Mouse (Mus musculus) kidney, embryonic 14.5 days (tissue): ENCODE data around the gene Fam92b. TPM values are rescaled to one million over a fixed set of nuclear protein-coding genes. Genes with fewer than 3 reads are reported as not detected.

Source experiments
- ATAC-seq: fragments of 200-750 bp; cut with Nextera tagmentation; 2 replicates; pipeline ENCODE4 v1.8.0; 2017; ENCODE audit warnings: moderate number of reproducible peaks, mild to moderate bottlenecking, moderate TSS enrichment, moderate library complexity; ENCODE audit not compliant: low FRiP score, low TSS enrichment
- H3K27ac ChIP-seq: fragments of 300-500 bp; sonication (generic); 2 replicates; pipeline ENCODE4 v1.5.1; 2014; ENCODE audit warnings: low read depth, mild to moderate bottlenecking, low read length, moderate library complexity, mixed read lengths
- H3K27me3 ChIP-seq: fragments of 300-500 bp; sonication (generic); 2 replicates; pipeline ENCODE4 v1.6.1; 2014; ENCODE audit warnings: mild to moderate bottlenecking, low read length; ENCODE audit not compliant: control insufficient read depth, insufficient read depth
- H3K36me3 ChIP-seq: fragments of 300-500 bp; sonication (generic); 2 replicates; pipeline ENCODE4 v1.6.1; 2014; ENCODE audit warnings: low read length, mixed read lengths; ENCODE audit not compliant: control insufficient read depth, insufficient read depth
- H3K4me1 ChIP-seq: fragments of 300-500 bp; sonication (generic); 2 replicates; pipeline ENCODE4 v1.6.1; 2014; ENCODE audit warnings: low read length, mixed read lengths; ENCODE audit not compliant: control insufficient read depth, insufficient read depth
- H3K4me2 ChIP-seq: fragments of 300-500 bp; sonication (generic); replicated peaks from 2 replicates; pipeline ENCODE4 v1.6.1; 2014; ENCODE audit warnings: low read depth, mild to moderate bottlenecking, low read length
- H3K4me3 ChIP-seq: fragments of 300-500 bp; sonication (generic); 2 replicates; pipeline ENCODE4 v1.5.1; 2014; ENCODE audit warnings: mild to moderate bottlenecking, low read length
- H3K9ac ChIP-seq: fragments of 300-500 bp; sonication (generic); 2 replicates; pipeline ENCODE4 v1.6.1; 2014; ENCODE audit warnings: low read depth, mild to moderate bottlenecking, low read length, moderate library complexity
- H3K9me3 ChIP-seq: fragments of 300-500 bp; sonication (generic); 2 replicates; pipeline ENCODE4 v1.6.1; 2016; ENCODE audit warnings: low read length; ENCODE audit not compliant: control insufficient read depth
- WGBS: fragments of 180-500 bp; shearing (Covaris S2); extraction: QIAGEN DNeasy Blood & Tissue Kit; methylation state at CpG from one replicate; pipeline ENCODE4 v1.1.7; 2014; 5-methylcytosine and 5-hydroxymethylcytosine counted together
- polyA plus RNA-seq: library from polyadenylated mRNA; unstranded; fragments of >200 nt; fragmentation: Nextera tagmentation; extraction: Ambion mirVana; gene quantifications from 2 replicates; pipeline ENCODE4 v1.2.1, GENCODE M21; 2014

Gene Fam92b
- polyA plus RNA-seq, 1 experiment from 2014 or later: 0.24 TPM

DNA sequence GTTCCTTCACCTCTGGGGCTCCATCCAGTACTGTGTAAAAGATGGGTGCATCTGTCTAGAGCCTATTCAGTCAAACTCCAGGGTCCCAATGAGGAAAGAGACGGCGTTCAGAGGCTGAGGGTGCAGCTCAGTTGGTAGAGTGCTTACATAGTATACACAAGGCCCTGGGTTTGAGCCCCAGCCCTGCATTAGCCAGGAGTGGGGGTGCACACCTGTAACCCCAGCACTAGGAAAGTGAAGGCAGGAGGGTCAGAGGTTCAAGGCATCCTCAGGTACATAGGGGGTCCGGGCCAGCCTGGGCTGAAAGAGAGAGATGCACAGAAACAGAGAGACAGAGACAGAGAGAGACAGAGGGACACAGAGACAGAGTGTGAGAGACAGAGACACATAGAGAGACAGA is 36.0 kb upstream of the Fam92b start:
- 93% methylated on average over 3 of the region's 3 CpGs for WGBS
- Histone ChIP-seq H3K36me3 (no peaks in the 10 kb centered on the region), H3K9ac (no peak overlapping the region), H3K4me1 (peaks cover 44% of the 10 kb centered on the region), H3K27me3 (no peaks in the 10 kb centered on the region), H3K9me3 (no peaks in the 10 kb centered on the region), H3K4me3 (no peak overlapping the region), H3K27ac (no peak overlapping the region), H3K4me2 (no peak overlapping the region)
- ATAC-seq: no peak

- peaks cover 46% of the 10 kb centered on the region for H3K4me1 ChIP-seq
These were observed 35.3 kb upstream of the Fam92b start for GRCm38 (mm10) chr8:120212596-120212995.

DNA sequence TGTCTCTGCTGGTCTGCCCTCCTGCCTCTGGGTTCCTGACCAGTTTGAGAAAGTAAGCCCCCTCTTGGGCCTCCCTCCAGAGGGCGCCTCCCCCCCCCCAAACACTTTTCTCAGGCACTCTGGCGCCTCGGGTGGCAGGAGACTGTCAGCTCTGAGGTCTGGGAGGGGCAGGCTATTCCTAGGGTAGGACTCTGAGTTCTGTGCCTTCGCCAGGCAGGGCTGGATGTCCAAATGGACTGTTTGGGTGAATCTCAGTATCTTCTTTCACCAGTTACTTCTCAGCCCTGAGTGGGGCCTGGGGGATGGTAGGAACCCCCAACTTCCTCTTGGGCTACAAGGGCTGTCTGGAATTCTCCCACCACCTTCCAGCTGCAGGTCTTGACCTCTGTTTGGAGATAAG is 34.1 kb upstream of the Fam92b start:
- H3K27ac ChIP-seq: no peak overlapping the region
- no peaks in the 10 kb centered on the region for H3K9me3 ChIP-seq

More at GRCm38 (mm10) chr8:120212596-120212995, 35.3 kb upstream of the Fam92b start:
- WGBS: 93% methylated on average over 7 of the region's 7 CpGs
- H3K27ac ChIP-seq: no peak overlapping the region
- no peaks in the 10 kb centered on the region for H3K9me3 ChIP-seq
- H3K4me3 ChIP-seq: no peak overlapping the region
- H3K27me3 ChIP-seq: no peaks in the 10 kb centered on the region
- H3K9ac ChIP-seq: no peak overlapping the region
- no peaks in the 10 kb centered on the region for H3K36me3 ChIP-seq
- H3K4me2 ChIP-seq: no peak overlapping the region
- no peak for ATAC-seq

DNA sequence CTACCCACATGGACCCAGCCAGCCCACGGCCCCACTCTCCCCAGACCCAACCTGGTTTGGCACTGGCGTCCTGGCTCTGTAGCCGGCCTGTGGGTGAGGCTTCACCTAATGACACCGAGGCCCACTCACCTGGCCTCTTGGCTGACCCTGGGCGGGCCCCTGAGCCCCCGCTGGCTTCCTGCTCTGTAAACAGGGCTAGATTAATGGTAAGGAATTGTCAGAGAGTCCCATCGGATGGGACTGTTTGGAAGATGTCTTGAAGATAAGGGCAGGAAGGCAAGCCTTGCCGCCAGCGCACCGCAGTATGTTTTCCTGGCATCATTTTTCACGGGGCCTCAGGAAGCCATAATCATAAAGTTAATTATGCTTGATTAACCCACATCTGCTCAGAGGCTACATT is 30.8 kb upstream of the Fam92b start:
- 15% methylated on average over 11 of the region's 11 CpGs for WGBS
- no peak for ATAC-seq
- peaks cover 29% of the 10 kb centered on the region for H3K4me1 ChIP-seq
- no peak overlapping the region; the same call in 1 of the 2 replicates for H3K9ac ChIP-seq
- no peaks in the 10 kb centered on the region for H3K27me3 ChIP-seq
- H3K36me3 ChIP-seq: no peaks in the 10 kb centered on the region
- H3K27ac ChIP-seq: no peak overlapping the region
- no peaks in the 10 kb centered on the region for H3K9me3 ChIP-seq
- H3K4me3 ChIP-seq: no peak overlapping the region
- H3K4me2 ChIP-seq: no peak overlapping the region

More for the DNA sequence above, 34.1 kb upstream of the Fam92b start:
- WGBS: 11% methylated on average over 3 of the region's 4 CpGs
- no peak overlapping the region for H3K4me2 ChIP-seq
- peak; percentile 22; the same call in 1 of the 2 replicates for ATAC-seq
- no peaks in the 10 kb centered on the region for H3K27me3 ChIP-seq
- peaks cover 34% of the 10 kb centered on the region for H3K4me1 ChIP-seq
- no peak overlapping the region for H3K9ac ChIP-seq
- H3K4me3 ChIP-seq: no peak overlapping the region
- H3K36me3 ChIP-seq: no peaks in the 10 kb centered on the region

DNA sequence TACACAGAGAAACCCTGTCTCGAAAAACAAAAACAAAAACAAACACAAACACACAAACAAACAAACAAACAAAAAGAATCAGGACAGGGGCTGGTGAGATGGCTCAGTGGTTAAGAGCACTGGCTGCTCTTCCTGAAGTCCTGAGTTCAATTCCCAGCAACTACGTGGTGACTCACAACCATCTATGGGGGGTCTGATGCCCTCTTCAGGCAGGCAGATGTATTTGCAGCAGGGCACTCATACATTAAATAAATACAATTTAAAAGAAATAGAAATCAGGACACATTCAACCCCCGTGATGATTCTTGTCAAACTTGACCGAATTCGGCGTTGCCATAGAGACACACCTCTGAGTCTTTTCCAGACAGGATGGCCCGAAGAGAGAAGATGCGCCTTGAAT is 30.1 kb upstream of the Fam92b start:
- no peak for ATAC-seq
- Histone ChIP-seq H3K27me3 (no peaks in the 10 kb centered on the region), H3K4me1 (peaks cover 29% of the 10 kb centered on the region), H3K9ac (no peak overlapping the region), H3K27ac (no peak overlapping the region), H3K4me3 (no peak overlapping the region), H3K9me3 (no peaks in the 10 kb centered on the region), H3K4me2 (no peak overlapping the region), H3K36me3 (no peaks in the 10 kb centered on the region)
- 89% methylated on average over 8 of the region's 8 CpGs for WGBS

- ATAC-seq: no peak
- 81% methylated on average over 9 of the region's 9 CpGs for WGBS
- H3K4me3 ChIP-seq: no peak overlapping the region
- no peaks in the 10 kb centered on the region for H3K27me3 ChIP-seq
- H3K9ac ChIP-seq: no peak overlapping the region
- no peaks in the 10 kb centered on the region for H3K36me3 ChIP-seq
- H3K4me1 ChIP-seq: peaks cover 21% of the 10 kb centered on the region
- no peaks in the 10 kb centered on the region for H3K9me3 ChIP-seq
- no peak overlapping the region for H3K4me2 ChIP-seq
- no peak overlapping the region for H3K27ac ChIP-seq
These were observed 28.6 kb upstream of the Fam92b start for GRCm38 (mm10) chr8:120205916-120206315.

DNA sequence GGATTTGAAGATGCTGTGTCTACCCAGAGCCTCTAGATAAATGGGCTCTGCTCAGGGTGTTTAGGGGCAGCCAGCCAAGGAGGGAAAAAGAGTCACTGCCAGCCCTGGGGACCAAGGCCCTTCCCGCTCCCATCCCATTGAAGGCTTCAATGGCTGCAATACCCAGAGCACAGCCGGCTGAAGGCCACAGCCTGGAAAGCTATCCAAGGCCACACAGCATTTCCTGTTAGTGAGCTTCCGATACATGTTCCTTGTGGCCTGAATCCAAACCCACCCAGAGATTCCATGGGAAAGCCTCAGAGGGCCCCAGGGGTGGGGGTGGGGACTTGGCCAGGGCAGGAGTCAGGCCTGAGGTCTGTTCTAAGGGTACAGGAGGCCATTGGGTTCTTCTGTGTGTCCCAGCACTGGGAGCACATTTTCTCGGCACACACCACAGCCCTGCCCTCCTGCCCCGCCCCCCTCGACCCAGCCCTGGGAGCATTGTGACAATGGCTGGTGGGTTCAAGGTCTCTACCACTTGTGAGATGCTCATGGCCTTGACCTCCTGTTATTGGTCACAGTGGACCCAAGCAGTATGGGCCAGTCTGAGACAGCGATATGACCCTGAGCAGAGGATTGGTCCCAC is 27.6 kb upstream of the Fam92b start:
- peaks cover 5% of the 10 kb centered on the region; the same call in 1 of the 2 replicates for H3K9me3 ChIP-seq
- H3K36me3 ChIP-seq: no peaks in the 10 kb centered on the region
- no peak overlapping the region for H3K27ac ChIP-seq
- ATAC-seq: no peak
- no peak overlapping the region for H3K4me2 ChIP-seq
- no peak overlapping the region; the same call in 1 of the 2 replicates for H3K9ac ChIP-seq
- WGBS: 68% methylated on average over 7 of the region's 7 CpGs
- no peaks in the 10 kb centered on the region for H3K27me3 ChIP-seq
- H3K4me3 ChIP-seq: no peak overlapping the region
- peaks cover 16% of the 10 kb centered on the region for H3K4me1 ChIP-seq

GRCm38 (mm10) chr8:120202546-120202945 is 25.3 kb upstream of the Fam92b start:
- H3K36me3 ChIP-seq: no peaks in the 10 kb centered on the region
- no peak overlapping the region for H3K27ac ChIP-seq
- WGBS: 51% methylated on average over 3 of the region's 3 CpGs
- H3K9ac ChIP-seq: no peak overlapping the region
- no peaks in the 10 kb centered on the region for H3K27me3 ChIP-seq
- peaks cover 10% of the 10 kb centered on the region; the same call in 1 of the 2 replicates for H3K4me1 ChIP-seq
- ATAC-seq: no peak
- no peak overlapping the region for H3K4me3 ChIP-seq
- peaks cover 8% of the 10 kb centered on the region; the same call in 1 of the 2 replicates for H3K9me3 ChIP-seq
- no peak overlapping the region for H3K4me2 ChIP-seq

DNA sequence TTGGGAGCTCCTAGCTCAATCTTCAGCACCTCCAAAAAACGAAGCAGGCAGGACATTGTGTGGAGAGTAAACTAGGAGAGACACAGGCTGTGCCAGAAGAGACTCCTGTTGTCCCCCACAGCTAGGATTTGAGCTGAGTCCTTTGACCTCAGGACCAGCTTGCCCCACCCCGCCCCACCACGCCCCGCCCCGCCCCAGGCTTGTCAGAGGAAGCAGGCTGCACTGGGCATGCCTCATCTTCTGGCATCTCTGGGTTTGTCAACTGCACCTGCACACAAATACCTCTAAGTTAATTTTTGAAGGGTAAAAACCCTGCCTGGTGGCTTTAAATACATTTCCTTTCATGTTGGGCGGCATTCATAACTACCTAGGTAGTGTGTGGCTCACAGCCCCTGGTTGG is 24.1 kb upstream of the Fam92b start:
- Histone ChIP-seq H3K27me3 (no peaks in the 10 kb centered on the region), H3K36me3 (no peaks in the 10 kb centered on the region), H3K4me2 (no peak overlapping the region), H3K27ac (no peak overlapping the region), H3K4me3 (no peak overlapping the region), H3K4me1 (peaks cover 10% of the 10 kb centered on the region; the same call in 1 of the 2 replicates), H3K9ac (no peak overlapping the region), H3K9me3 (peaks cover 8% of the 10 kb centered on the region; the same call in 1 of the 2 replicates)
- ATAC-seq: no peak
- 84% methylated on average over 6 of the region's 6 CpGs for WGBS
